Mouse (Mus musculus) megakaryocyte-erythroid progenitor cell, adult 5 weeks (primary cell): ENCODE data around the gene Nrip3. TPM values are rescaled to one million over a fixed set of nuclear protein-coding genes. Genes with fewer than 3 reads are reported as not detected.

Experiments used
- polyA plus RNA-seq: library from polyadenylated mRNA; stranded (reverse); fragments of >175 nt; gene quantifications from 2 replicates; pipeline ENCODE4 v1.2.3, GENCODE M21; 2012

Gene Nrip3
- polyA plus RNA-seq, result 0.03 and 0.38 TPM in 2 replicates

GRCm38 (mm10) chr7:109781470-109782203, at the start of gene Nrip3:
Nrip3 (minus strand) TSS chr7:109782025.

DNA sequence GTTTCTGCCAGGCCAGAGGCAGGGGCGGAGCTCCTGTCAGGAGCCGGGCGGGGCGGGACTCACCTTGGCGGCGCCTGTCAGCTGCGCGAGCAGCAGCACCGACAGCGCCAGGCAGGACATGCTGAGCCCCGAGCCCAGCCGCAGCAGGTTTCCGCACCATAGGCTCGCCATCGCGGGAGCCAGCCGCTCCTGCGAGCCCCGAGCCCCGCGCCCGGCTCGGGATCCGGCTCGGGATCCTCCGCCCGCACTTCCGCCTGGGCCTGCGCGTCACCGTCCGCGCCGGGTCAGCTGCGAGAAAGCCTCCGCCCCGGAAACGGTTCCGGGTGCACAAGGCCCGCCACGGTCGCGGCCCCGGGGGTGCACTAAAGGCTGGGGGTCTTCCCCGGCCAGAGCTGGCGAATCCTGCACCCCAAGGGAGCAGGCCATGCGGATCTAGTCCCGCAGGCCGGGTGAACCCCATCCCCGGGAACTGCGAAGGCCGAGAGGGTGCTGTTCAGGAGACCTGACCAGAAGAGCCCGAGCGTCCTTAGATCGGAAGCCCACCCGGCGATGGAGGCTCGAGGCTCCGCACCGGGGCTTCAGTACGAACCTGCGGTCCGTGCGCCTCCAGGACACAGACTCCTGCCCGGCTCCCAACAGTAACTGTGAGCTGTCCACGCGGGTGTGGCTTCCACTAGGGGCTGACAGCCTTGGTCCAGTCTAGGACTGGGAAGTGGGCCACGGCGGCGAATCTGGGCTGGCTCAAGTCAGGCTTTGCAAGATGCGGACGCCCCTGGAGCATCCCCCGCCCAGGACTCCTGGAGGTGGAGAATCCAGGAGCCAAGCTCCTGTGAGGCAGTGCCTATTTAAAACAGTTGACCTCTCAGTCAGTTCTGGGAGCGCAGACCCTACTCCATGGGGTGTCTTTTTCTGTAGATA, 29.6 kb downstream of the Nrip3 start, which contains the start of gene Tmem9b:
Tmem9b (minus strand) TSS at position 868 of the 918 bp plus-strand sequence.

DNA sequence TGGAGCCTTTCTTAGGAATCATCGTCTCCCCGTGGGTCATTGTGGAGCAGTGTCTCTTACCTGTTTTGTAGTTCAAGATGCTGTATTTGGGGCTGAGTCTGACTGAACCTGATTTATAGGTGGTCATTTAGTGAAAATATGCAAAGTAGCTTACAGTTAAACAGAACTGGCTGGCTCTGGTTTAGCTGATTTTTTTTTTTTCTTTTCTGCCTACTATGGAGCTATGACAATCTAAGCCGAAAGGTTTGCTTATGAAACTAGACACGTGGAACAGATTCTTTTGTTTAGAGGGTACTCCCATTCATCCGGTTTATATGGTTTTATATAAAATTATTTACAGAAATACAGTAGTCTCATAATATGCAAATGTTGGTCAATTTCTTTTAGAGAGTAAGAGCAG, 50.2 kb downstream of the Nrip3 start, which contains the start of gene Ascl3:
Ascl3 (minus strand) TSS at position 101 of the 400 bp plus-strand sequence.

GRCm38 (mm10) chr7:109723697-109724096, 58.1 kb downstream of the Nrip3 start, which contains the start of gene BC051019:
BC051019 (minus strand) TSS chr7:109723850.

Other genes starting within 250 kb of the Nrip3 start
- 0.79 and 1.1 TPM in 2 replicates for gene St5, start 78.4 kb downstream of the Nrip3 start, polyA plus RNA-seq
- 39.1 and 41.9 TPM in 2 replicates for gene Akip1, start 78.3 kb downstream of the Nrip3 start, polyA plus RNA-seq
- gene BC051019, start 58.2 kb downstream of the Nrip3 start, polyA plus RNA-seq, result 0.04 TPM in 1 of 2 replicates, not detected in the other
- not detected in 2 replicates for gene Ascl3, start 50.3 kb downstream of the Nrip3 start, polyA plus RNA-seq
- gene Tmem9b, start 29.1 kb downstream of the Nrip3 start, polyA plus RNA-seq, result 5.2 and 5.7 TPM in 2 replicates
- gene Scube2, start 83.7 kb upstream of the Nrip3 start, polyA plus RNA-seq, result not detected in 2 replicates
- 15.4 and 20.4 TPM in 2 replicates for gene Dennd5a, start 178.4 kb upstream of the Nrip3 start, polyA plus RNA-seq
- 13.9 and 15.9 TPM in 2 replicates for gene Tmem41b, start 204.9 kb upstream of the Nrip3 start, polyA plus RNA-seq
- gene Ipo7, start 236.2 kb upstream of the Nrip3 start, polyA plus RNA-seq, result 79.8 and 80.2 TPM in 2 replicates